Mouse (Mus musculus) ovary, postnatal 14 days (tissue): ENCODE data around the gene Trabd2b.

Source experiments
- DNase-seq: peaks from one replicate; pipeline ENCODE4 v3.0.0; 2022; ENCODE audit warnings: low spot score

Gene Trabd2b

DNA sequence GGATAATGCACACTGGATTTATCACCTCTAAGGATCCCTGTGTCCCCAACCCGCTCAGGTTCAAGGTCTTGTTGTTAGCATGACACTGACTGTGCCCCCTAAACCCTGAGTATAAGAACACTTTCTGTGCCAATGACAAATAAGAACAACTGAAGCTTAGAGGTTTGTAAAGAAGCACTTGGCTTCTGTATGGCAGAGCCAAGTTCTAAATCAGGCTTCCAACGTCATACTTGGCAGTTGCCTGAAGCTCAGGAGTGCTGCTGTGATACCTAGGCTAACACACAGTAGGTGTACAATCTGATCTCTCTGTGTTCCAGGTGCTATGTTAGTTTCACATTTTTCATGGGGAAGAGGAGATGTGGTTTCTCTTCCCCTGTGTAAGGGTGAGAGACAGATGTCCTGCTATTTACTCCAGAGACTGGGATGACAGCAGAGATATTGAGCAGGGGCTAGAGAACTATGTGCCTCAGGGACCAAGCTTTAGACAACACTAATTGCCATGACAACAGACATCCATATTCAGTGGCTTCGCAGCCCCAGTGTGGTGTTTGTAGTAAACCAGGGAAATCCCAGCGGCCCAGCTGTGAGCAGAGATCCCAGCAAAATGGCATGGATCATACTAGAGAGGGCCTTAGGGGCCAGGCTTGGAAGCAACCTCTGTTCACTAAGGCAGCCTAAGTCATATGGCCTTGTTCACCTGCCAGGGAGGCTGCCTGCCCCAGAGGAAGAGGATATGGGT lies 89.3 kb downstream of the Trabd2b start:
- DNase-seq = no peak

DNA sequence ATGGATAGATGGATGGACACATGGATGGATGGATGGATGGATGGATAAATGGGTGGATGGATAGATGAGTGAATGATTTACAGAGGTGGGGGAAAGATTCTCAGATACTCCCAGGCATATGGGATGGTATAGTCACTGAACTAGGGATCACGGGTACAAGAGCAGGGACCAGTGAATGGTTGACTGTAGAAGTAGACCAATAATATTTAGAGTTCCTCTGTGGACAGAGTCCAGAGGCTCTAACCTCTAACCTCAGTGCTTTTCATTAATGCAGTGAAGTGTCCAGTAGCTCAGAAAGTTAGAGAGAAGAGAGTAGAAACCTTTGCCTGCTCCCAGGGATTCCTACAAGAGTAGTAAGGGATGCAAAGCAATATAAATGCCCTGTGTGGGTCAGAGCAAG lies 93.1 kb downstream of the Trabd2b start:
- no peak for DNase-seq

DNA sequence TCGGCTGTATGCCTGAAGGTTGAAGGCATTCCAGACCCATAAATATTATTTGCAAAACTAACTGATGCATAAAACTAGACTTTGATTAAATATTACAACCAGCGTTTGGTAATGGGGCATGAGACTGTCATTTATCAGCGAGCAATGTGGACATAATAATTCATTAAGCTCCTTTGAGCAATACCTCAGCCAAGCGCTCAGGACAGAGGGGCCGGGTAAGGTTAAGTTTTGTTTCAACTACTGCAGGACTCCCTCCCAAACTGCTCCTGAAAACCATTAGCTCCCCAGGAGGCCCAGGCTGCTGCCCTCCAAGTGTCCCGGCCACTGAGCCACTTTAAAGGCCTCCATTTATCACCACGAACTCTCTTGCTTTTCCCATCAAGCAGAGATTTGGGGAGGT lies 93.8 kb downstream of the Trabd2b start:
- DNase-seq = no peak

DNA sequence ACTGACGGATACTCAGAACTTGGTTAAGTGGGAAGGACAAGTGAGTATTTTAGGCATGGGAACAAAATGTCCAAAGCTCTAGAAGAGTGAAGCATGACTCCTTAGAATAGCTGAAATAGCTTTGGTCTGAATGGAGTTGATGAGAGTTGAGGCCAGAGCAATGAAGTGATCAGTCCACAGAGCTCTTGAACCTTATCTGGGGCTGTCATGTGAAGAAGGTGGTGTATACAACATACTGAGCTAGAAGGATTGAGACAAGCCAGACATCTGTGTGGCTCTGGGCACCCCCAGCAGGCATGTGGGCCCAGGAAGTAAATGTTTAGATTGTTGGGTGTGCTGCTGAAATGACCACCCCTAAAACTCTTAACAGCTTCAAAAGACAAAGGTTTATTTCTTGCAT lies 94.5 kb downstream of the Trabd2b start:
- no peak for DNase-seq

DNA sequence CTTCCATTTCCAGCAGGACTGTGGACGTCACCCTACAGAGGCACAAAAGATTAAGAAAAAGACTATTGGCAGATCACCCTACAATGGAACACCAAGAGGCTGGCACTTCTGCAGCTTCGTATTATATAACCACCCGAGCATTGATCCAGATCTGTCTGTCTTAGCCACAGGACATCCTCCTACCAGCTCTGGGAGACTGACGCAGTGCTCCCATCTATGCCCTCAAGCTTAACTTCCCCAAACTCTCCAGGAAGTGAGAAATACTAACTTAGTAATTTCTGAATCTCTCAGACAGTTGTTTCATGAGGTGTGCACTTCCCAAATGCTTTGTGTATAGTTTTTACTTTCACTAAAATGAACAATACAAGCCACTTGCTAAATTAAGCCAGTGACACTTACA lies 95.1 kb downstream of the Trabd2b start:
- DNase-seq = no peak

DNA sequence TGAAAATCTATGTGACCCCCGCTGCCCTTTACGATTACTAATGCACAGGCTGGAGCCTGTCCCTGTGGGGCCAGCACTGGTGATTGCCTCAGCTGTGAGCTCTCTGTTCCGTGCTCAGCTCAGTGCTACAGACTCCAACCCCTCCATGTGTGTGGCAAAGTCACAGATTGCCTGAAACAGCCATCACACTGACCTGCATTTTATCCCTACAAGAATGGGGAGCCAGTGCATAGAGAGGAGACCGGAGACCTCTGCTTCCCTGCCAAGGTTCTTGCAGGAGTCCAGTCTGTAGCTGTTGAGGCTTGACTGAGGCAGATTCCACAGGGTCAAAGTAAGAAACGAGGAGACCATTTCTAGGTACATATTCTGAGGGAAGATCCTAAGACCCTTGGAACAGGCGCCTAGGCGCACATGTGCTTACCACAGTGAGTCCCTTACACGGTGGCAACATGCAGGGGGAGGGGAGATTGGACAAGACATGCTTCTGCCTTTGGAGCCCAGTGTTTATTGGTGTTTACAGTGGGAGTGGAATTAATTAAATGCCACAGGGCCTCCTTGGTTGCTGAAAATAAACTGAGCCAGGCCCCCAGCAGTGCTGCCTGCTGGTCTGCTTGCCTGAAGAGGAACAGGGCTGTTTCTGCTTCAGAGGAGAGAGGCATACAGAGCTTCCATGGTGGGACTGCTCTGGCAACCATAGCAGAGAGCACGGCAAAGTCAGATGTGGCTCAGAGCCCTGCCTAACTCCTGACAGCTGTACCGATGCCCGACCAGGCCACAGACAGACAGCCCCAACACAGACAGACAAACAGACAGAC lies 97.9 kb downstream of the Trabd2b start:
- DNase-seq = no peak

DNA sequence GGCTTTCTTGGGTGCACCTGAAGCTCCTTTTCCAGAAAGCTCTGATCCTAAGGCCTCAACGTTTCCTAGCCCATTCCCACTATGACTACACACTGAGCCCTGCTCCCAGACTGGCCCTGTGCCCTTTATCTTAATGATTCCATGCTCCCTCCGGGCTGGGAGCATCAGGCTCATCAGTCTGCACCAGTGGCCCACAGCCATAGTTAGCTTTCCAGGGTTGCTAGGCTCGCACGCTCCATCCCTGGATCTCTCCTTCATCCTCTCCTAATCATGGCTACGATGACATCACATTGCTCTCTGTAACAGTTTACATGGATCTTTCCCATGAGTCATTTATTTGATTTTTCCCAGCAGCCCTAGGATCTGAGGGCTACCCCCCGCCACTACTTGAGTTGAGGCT lies 103.1 kb downstream of the Trabd2b start:
- no peak for DNase-seq

DNA sequence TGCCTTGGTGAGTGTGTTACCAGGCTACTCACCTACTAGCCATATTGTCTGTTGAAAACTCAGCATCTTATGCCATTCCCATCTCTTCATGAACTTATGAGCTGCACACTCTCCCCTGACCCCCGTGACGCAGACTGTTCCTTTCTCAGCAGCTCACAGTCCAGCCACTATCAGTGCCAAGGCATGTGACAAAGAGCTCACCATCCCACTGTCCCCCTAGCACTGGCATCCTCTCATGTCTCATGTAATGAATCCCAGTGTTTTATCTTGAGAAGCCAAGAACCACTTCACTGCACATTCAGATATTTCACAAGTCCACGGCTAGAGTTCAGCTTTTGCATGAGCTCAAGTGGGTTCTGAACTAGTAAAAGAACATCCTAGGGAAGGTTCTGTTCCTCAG lies 105.1 kb downstream of the Trabd2b start:
- no peak for DNase-seq

DNA sequence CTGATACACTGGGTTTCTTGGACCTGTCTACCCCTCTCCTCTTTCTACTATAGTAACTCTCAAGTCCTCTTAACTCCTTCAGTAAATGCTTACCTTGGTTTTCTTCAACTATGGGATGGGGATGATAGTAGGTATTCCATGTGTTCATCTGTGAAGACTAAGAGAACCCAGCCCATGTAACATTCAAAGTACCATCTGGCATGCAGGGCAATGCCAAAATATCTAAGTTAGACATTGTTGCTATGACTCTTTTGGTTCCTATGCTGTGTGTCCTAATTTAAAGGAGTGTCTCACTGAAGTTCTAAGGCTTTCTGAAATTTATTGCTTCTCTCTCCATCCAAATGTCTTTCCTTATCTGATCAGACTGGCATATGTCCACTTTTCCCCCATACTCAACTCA lies 106.6 kb downstream of the Trabd2b start:
- DNase-seq = no peak

DNA sequence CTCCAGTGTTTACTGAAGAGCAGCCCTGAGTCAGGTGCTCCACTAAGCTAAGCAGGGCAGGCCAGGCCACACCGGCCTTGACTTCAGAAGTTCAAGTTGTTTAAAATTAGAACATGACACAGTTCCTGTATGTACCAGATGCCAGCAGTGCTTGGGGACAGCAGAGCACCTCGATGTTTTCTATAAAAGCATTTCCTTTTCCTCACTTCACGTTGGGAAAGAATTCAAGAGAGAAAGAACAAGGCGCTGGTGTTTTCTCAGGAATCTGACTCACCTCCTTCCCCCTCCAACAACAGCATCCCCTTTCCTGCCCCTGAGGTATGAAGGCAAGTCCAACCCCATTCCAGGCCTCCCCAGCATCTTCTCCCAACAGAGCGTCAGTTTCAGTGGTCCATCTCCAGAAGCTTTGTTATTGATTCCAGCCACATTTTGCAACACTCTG lies 108.8 kb downstream of the Trabd2b start:
- DNase-seq = no peak

DNA sequence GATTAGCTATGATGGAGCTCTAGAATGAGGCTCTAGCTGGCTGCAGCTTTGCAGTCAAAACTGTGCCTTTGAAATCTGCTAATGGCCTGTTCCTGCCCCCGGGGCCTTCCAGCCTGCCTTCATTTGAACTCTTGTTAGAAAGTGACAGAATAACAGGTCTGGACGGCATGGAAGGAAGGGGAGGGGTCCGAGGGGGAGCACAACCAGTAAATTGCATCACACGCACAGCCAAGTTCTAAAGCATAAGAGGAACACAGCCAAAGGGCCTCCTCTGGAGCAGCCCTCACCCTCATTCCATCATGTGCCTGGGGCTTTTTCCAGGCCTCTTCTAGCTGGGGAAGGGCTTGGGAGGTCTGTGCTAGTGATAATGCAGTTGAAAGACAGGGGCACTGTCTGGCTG lies 110.1 kb downstream of the Trabd2b start:
- no peak for DNase-seq

DNA sequence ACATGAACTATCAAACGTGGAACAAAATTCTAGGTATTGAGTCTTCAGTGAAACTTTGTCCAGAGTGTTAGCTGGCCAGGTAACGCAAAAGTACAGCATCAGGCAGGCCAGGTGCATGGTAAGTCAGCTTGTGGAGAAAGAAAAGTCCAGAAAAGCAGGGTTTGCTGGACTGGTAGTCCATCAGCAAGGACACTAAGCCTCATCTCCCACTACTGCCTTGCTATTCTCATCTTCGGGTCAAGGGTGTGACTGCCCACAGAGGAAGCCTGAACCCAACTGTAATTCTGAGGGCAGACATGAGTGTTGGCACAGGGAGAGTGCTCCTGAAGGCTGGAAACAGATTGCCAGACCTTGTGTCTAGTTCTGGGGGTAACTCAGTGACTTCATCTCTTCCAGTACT lies 111.5 kb downstream of the Trabd2b start:
- DNase-seq = no peak

DNA sequence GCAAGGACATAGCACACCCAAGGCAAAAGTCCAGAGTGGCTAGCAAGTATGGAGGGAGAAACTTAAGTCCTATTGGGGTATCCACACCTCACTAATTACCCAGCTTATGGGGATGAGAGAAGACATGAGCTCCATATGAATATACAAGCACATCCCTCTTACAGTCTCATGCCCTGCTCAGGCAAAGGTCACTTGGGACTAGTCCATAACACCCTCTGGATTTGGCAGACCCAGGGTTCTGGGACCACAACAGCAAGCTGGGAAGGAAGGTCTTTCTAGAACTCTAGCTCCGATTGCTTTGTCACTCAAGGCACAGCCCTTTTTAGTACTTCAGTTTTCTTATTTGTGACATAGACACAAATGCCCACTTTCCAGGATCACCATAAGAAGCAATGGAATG lies 112.0 kb downstream of the Trabd2b start:
- DNase-seq = no peak

DNA sequence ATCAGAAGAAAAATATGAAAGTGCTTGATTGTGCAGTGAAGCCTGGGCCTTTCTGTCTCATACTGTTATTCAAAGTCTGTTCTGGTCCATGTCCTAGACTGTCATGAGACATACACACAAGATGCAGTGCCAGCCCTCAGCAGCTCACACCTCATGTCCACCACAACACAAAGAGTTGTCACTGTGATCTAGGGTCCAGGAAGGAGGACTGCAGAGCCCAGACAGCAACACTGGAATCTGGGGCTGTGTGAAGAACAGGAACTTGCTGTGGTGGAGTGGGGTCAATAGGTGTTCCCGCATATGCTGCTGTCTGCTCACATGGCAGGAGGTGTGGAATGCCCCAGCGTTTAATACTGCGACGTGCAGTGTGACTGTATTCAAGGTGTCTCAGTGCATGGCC lies 112.8 kb downstream of the Trabd2b start:
- DNase-seq = no peak

DNA sequence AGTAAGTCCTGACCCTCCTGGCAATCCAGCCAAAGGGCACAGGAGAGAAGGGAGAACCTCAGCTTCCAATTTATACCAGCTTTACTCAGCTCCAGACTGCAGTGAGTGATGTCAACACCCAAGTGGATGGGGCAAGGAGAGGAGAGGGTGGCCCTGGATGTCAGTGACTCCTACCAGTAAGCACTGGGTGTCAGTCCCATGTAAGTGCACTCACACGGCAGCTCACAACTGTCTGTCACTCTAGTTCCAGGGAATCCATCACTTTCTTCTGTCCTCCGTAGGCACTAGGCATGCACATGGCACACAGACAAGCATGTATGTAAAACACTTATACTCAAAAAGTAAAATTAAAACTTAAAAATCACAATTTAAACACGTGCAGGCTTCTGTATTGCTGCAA lies 113.4 kb downstream of the Trabd2b start:
- no peak for DNase-seq

DNA sequence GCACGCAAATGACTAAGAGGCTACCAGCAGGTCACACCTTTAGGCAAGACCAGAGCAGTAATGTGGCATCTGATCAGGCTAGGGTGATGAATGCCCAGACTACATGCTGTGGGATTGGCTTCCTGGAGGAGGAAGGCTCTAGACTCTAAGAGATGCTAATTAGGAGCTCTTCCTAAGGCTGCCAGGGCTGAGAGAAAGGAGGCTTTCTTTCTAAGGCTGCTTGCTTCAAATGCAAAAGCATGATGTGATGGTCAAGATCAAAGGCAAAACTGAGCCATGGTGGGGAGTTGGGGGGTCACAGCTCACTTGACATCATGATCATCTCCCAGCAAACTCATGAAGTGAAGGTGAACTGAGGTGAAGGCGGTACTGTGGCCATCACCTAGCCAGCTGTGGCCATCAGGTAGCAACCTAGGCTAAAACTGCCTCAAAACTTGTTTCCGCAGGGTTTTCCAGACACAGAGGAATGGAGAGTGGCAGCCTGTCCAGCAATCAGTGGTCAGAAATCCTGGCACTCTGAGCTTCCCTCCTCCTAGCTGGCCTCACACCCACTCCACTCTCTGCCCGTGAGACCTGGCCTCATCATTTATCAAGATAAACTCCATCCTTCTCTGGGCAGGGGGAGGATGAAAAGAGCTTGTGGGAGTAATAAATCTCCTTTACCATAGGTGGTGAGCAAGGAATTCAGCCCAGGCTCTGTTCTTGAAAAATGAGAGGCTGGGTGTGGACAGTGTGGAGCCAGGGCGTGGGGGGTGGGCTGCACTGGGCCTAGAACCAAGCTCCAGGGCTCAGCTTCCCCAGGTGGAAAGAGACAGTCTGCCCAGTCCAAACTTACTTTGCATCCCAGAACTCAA lies 117.0 kb downstream of the Trabd2b start:
- no peak for DNase-seq

DNA sequence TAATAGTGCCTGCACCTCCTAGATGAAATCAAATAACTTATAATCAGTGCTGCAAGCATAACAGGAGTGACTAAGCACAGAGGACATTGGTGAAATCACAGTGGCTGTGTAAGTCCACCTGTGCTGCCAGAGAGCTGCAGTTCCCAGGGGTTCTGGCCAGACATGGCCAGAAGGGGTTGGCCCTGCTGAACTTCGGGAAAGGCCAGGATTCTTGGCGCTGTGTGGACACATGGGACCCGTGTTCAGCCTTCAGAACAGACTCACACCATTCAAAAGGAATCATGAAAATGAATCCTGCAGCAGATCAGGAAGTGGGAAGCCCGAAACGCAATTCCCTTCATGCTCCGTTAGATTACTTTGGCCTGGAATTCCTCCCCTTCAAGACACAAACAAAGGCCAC lies 125.1 kb downstream of the Trabd2b start:
- DNase-seq = no peak

DNA sequence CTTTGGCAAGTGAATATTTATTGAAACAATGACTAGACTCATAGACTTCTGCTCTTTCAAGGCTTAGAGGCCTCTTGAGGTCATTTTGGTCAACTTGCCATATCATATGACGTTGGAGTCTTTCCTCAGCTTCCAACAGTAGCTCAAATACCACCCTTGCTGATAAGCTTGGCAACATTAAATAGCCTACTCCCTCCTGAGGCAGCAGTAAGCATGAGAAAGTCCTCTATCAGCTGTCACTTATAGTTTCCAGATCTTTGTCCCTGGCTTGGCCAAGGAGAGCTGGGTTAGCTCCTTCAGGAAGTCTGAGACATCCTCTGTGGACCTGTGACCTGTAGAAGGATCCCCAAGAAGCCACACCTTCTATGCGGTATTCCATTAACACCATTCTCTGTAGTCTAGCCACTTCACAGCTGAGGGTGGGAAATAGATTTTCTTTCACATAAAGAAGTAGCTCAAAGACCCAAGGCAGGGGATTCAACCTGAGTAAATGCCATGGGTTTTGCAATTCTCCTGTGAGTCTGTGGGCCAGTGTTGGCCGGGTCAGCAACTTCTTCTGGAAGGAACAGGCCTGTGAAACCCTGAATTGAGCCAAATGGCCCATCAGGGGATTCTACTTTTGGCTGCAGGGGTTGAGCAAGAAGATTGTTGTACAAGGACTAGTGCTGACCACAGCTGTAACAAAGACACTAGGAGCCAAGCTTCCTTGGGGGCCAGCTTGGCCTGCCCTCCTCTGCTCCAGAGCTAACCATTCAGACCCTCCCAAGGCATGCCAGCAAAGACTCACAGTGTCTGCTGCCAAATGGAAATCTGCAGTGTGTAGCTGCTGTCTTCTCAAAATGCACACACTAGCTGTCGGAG lies 127.6 kb downstream of the Trabd2b start:
- DNase-seq = no peak

DNA sequence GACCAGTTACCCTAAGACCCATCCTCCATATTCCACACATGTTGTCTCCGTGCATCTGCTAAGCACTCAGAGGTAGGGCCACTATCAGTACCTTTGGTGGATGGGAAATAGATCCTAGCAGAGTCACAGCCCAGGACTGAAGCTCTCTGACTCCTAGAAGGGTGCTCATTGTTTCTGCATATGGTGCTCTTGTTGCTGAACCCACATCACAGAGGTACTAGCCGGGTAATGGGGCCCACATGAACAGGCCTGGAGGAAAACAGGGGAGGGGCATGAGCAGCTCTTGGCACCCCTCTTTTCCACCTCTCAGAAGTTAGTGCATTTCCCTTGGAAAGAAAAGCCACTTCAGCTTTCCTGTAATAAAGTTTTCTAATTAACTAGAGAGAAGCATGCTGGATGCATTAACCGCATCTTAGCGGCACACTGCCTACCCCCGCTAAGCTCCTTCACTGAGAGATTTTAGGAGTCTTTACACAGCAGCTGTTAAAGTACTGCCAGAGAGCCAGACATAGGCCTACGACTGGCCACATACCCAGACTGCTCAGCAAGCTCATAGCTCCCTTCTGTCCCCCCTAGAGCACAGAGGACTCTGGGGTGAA lies 131.0 kb downstream of the Trabd2b start:
- no peak for DNase-seq

DNA sequence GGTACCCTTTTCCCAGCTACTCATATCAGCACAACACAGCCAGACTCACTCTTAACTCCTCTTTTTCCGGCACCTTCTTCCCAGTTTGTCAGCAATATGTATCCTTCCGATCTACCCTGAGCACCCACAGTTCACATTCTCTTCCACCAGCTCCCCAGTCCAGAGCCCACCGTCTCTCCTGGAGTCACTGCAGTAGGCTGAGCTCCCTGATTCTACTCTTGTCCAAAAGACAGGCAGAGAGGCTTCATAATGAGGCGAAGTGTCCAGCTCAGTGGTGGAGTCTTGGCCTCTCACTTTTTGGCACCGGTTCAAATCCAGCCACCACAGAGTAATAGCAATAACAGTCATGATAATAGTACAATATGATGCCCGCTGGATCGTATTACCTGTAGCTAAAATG lies 133.5 kb downstream of the Trabd2b start:
- no peak for DNase-seq

DNA sequence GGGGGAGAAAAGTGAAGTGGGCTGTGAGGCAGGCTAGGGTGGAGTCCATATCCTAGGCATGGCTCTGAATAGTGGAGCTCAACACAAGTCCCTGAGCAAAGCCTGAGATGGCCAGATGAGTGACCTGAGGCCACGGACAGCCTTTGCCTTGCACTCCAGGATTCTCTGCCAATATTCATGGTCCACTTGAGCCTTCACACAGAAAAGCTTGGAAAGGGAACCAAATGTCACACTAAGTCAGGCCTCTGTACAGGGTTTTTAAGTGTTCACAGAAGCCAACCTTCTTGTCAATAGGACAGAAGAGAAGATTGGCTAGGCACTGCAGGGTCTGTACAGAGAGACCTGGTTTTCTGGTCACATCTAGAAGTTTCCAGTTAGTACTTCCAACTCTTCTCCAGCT lies 134.7 kb downstream of the Trabd2b start:
- no peak for DNase-seq
